Mouse (Mus musculus) heart, embryonic 13.5 days (tissue): ENCODE measurements around the gene Syna. TPM values are rescaled to one million over a fixed set of nuclear protein-coding genes. Genes with fewer than 3 reads are reported as not detected.
A peak's percentile ranks its signal among the peaks of the same experiment; 100 is the strongest.

Source experiments
- ATAC-seq: fragments of 200-750 bp; cut with Nextera tagmentation; 2 replicates; pipeline ENCODE4 v1.8.0; 2017; ENCODE audit warnings: moderate TSS enrichment; ENCODE audit not compliant: insufficient number of reproducible peaks, low FRiP score, low TSS enrichment; ENCODE audit errors: extremely low read depth
- H3K27ac ChIP-seq: fragments of 300-500 bp; sonication (generic); replicated peaks from 2 replicates; pipeline ENCODE4 v1.5.1; 2015; ENCODE audit warnings: moderate library complexity, mild to moderate bottlenecking, inconsistent platforms
- H3K27me3 ChIP-seq: fragments of 300-500 bp; sonication (generic); replicated peaks from 2 replicates; pipeline ENCODE4 v1.6.1; 2015; ENCODE audit warnings: mild to moderate bottlenecking, inconsistent platforms
- H3K36me3 ChIP-seq: fragments of 300-500 bp; sonication (generic); 2 replicates; pipeline ENCODE4 v1.6.1; 2015; ENCODE audit warnings: mild to moderate bottlenecking, inconsistent platforms
- H3K4me1 ChIP-seq: fragments of 300-500 bp; sonication (generic); 2 replicates; pipeline ENCODE4 v1.6.1; 2015; ENCODE audit warnings: inconsistent platforms
- H3K4me2 ChIP-seq: fragments of 300-500 bp; sonication (generic); 2 replicates; pipeline ENCODE4 v1.6.1; 2015; ENCODE audit warnings: inconsistent platforms, mild to moderate bottlenecking, moderate library complexity
- H3K4me3 ChIP-seq: fragments of 300-500 bp; sonication (generic); 2 replicates; pipeline ENCODE4 v1.5.1; 2015; ENCODE audit warnings: moderate library complexity, mild to moderate bottlenecking, inconsistent platforms
- H3K9ac ChIP-seq: fragments of 300-500 bp; sonication (generic); 2 replicates; pipeline ENCODE4 v1.6.1; 2015; ENCODE audit warnings: inconsistent platforms, mild to moderate bottlenecking, moderate library complexity
- H3K9me3 ChIP-seq: fragments of 300-500 bp; sonication (generic); 2 replicates; pipeline ENCODE4 v1.6.1; 2016; ENCODE audit warnings: inconsistent platforms
- WGBS: fragments of 180-500 bp; shearing (Covaris S2); methylation state at CpG from one replicate; pipeline ENCODE4 v1.1.7; 2015; ENCODE audit warnings: mixed read lengths; 5-methylcytosine and 5-hydroxymethylcytosine counted together
- polyA plus RNA-seq: library from polyadenylated mRNA; unstranded; fragments of >200 nt; fragmentation: Nextera tagmentation; extraction: Ambion mirVana; gene quantifications from 2 replicates; pipeline ENCODE4 v1.2.1, GENCODE M21; 2015

Gene Syna
- polyA plus RNA-seq, 1 experiment from 2014 or later: not detected

GRCm38 (mm10) chr5:134582221-134582907 is 22.4 kb upstream of the Syna start:
- Histone ChIP-seq H3K36me3 (peaks cover 8% of the 10 kb centered on the region), H3K27ac (0 out of 2 replicates have a peak overlapping the region, but pooled peaks have one; percentile 59), H3K9me3 (no peaks in the 10 kb centered on the region), H3K9ac (peak overlapping the region; percentile 95), H3K27me3 (no peaks in the 10 kb centered on the region), H3K4me2 (peak overlapping the region; percentile 92), H3K4me1 (peaks cover 14% of the 10 kb centered on the region), H3K4me3 (peak overlapping the region; percentile 86)
- peak; percentile 84 for ATAC-seq
- 8% methylated on average over 24 of the region's 30 CpGs for WGBS

- 79% methylated on average over 5 of the region's 5 CpGs for WGBS
- no peak within 1 kb of the TSS for H3K4me2 ChIP-seq
These were observed 21.2 kb upstream of the Syna start, which contains the start of gene Rfc2 for GRCm38 (mm10) chr5:134581146-134581545. TSS of gene Rfc2 (plus strand) at chr5:134581366.

GRCm38 (mm10) chr5:134579135-134579534 is 19.2 kb upstream of the Syna start:
- Histone ChIP-seq H3K27ac (no peak overlapping the region), H3K36me3 (no peaks in the 10 kb centered on the region), H3K27me3 (no peaks in the 10 kb centered on the region), H3K4me1 (peaks cover 12% of the 10 kb centered on the region), H3K4me2 (no peak overlapping the region), H3K9ac (no peak overlapping the region), H3K9me3 (no peaks in the 10 kb centered on the region), H3K4me3 (no peak overlapping the region)
- ATAC-seq: no peak
- 63% methylated on average over 3 of the region's 3 CpGs for WGBS

More at GRCm38 (mm10) chr5:134581146-134581545, 21.2 kb upstream of the Syna start, which contains the start of gene Rfc2:
- Histone ChIP-seq H3K9me3 (no peaks in the 10 kb centered on the region), H3K4me1 (peaks cover 14% of the 10 kb centered on the region), H3K4me3 (no peak within 1 kb of the TSS), H3K27ac (no peak within 1 kb of the TSS), H3K36me3 (no peaks in the 10 kb centered on the region), H3K9ac (no peak within 1 kb of the TSS), H3K27me3 (no peaks in the 10 kb centered on the region)
- no peak for ATAC-seq

- no peaks in the 10 kb centered on the region for H3K27me3 ChIP-seq
- no peak for ATAC-seq
- no peak overlapping the region for H3K27ac ChIP-seq
- H3K9ac ChIP-seq: no peak overlapping the region
- H3K9me3 ChIP-seq: no peaks in the 10 kb centered on the region
- no peak overlapping the region for H3K4me3 ChIP-seq
- peaks cover 5% of the 10 kb centered on the region for H3K4me1 ChIP-seq
- H3K4me2 ChIP-seq: no peak overlapping the region
- H3K36me3 ChIP-seq: no peaks in the 10 kb centered on the region
- 76% methylated on average over 7 of the region's 7 CpGs for WGBS
These were observed 17.6 kb upstream of the Syna start for GRCm38 (mm10) chr5:134577534-134577933.

GRCm38 (mm10) chr5:134576517-134577220 is 16.7 kb upstream of the Syna start:
- no peak for ATAC-seq
- H3K9ac ChIP-seq: no peak overlapping the region
- WGBS: 74% methylated on average over 14 of the region's 14 CpGs
- no peak overlapping the region for H3K4me2 ChIP-seq
- no peak overlapping the region for H3K4me3 ChIP-seq
- no peak overlapping the region for H3K27ac ChIP-seq
- H3K27me3 ChIP-seq: no peaks in the 10 kb centered on the region
- H3K4me1 ChIP-seq: peaks cover 10% of the 10 kb centered on the region
- H3K9me3 ChIP-seq: no peaks in the 10 kb centered on the region
- H3K36me3 ChIP-seq: no peaks in the 10 kb centered on the region

- Histone ChIP-seq H3K27me3 (no peaks in the 10 kb centered on the region), H3K4me2 (no peak overlapping the region), H3K27ac (no peak overlapping the region), H3K4me3 (no peak overlapping the region), H3K4me1 (peaks cover 15% of the 10 kb centered on the region), H3K9me3 (no peaks in the 10 kb centered on the region), H3K9ac (no peak overlapping the region), H3K36me3 (no peaks in the 10 kb centered on the region)
- 90% methylated on average over 5 of the region's 5 CpGs for WGBS
- ATAC-seq: no peak
These were observed 15.9 kb upstream of the Syna start for GRCm38 (mm10) chr5:134575833-134576232.

GRCm38 (mm10) chr5:134572508-134573214 is 12.7 kb upstream of the Syna start:
- Histone ChIP-seq H3K4me1 (peaks cover 21% of the 10 kb centered on the region), H3K27ac (peak overlapping the region; percentile 81), H3K4me2 (peak overlapping the region; percentile 92), H3K9ac (peak overlapping the region; percentile 82), H3K9me3 (no peaks in the 10 kb centered on the region), H3K27me3 (no peaks in the 10 kb centered on the region), H3K36me3 (no peaks in the 10 kb centered on the region), H3K4me3 (peak overlapping the region; percentile 62)
- ATAC-seq: no peak
- WGBS: 28% methylated on average over 10 of the region's 10 CpGs

GRCm38 (mm10) chr5:134571730-134572507 is 11.9 kb upstream of the Syna start:
- under 1% methylated on average over 23 of the region's 23 CpGs for WGBS
- H3K27me3 ChIP-seq: no peaks in the 10 kb centered on the region
- peak; percentile 56; the same call in 1 of the 2 replicates for ATAC-seq
- H3K9ac ChIP-seq: peak overlapping the region; percentile 82
- peaks cover 21% of the 10 kb centered on the region for H3K4me1 ChIP-seq
- no peaks in the 10 kb centered on the region for H3K36me3 ChIP-seq
- H3K4me3 ChIP-seq: peak overlapping the region; percentile 62
- peak overlapping the region; percentile 81 for H3K27ac ChIP-seq
- H3K9me3 ChIP-seq: no peaks in the 10 kb centered on the region
- peak overlapping the region; percentile 92 for H3K4me2 ChIP-seq

- H3K9me3 ChIP-seq: no peaks in the 10 kb centered on the region
- 0 out of 2 replicates have a peak overlapping the region, but pooled peaks have one; percentile 34 for H3K27ac ChIP-seq
- H3K4me3 ChIP-seq: no peak overlapping the region
- H3K9ac ChIP-seq: no peak overlapping the region
- H3K27me3 ChIP-seq: no peaks in the 10 kb centered on the region
- ATAC-seq: no peak
- H3K36me3 ChIP-seq: no peaks in the 10 kb centered on the region
- peaks cover 21% of the 10 kb centered on the region for H3K4me1 ChIP-seq
- H3K4me2 ChIP-seq: no peak overlapping the region
- WGBS: 49% methylated on average over 8 of the region's 8 CpGs
These were observed 9.1 kb upstream of the Syna start for GRCm38 (mm10) chr5:134568964-134569491.

GRCm38 (mm10) chr5:134568030-134568429 is 8.1 kb upstream of the Syna start:
- ATAC-seq: no peak
- no peaks in the 10 kb centered on the region for H3K9me3 ChIP-seq
- H3K27ac ChIP-seq: no peak overlapping the region
- H3K4me2 ChIP-seq: no peak overlapping the region
- no peaks in the 10 kb centered on the region for H3K36me3 ChIP-seq
- peaks cover 21% of the 10 kb centered on the region for H3K4me1 ChIP-seq
- H3K9ac ChIP-seq: no peak overlapping the region
- WGBS: 75% methylated on average over 3 of the region's 3 CpGs
- H3K27me3 ChIP-seq: no peaks in the 10 kb centered on the region
- H3K4me3 ChIP-seq: no peak overlapping the region
